Comparison of ENCODE assay signal across 8 mouse cellular contexts in genomic region chr9:72881026-72881768, GRCm38 (mm10). TPM values are rescaled to one million over a fixed set of nuclear protein-coding genes. Genes with fewer than 3 reads are reported as not detected.
DNase-seq lines count a peak whose midpoint lies in the region; ATAC-seq and TF ChIP-seq lines count a peak whose summit lies in the region.
"Had no signal": no experiment of that assay in that cellular context is flagged by ENCODE, and none has a peak within 500 bp of the region (broad histone marks: within the 10 kb centered on the region; RNA-seq: fewer than 3 reads in every experiment).

No protein-coding gene starts in this region.

- WGBS in embryonic facial prominence, embryonic 14.5 days, result 24% methylated on average over 15 of the region's 15 CpGs
- 11% methylated on average over 15 of the region's 15 CpGs for WGBS in hindbrain, embryonic 12.5 days
- WGBS in liver, embryonic 12.5 days (ENCODE audit: insufficient replicate concordance), result 12% methylated on average over 15 of the region's 15 CpGs

- peak overlapping the region; percentile 18; the same call in 1 of the 2 replicates for H3K27ac ChIP-seq in ES-E14 (ENCODE audit: insufficient read depth, low read depth, low read length, poor library complexity, severe bottlenecking)
- 0 out of 2 replicates have a peak overlapping the region, but pooled peaks have one; percentile 35 for H3K27ac ChIP-seq in embryonic facial prominence, embryonic 14.5 days (replicated peaks; ENCODE audit: low read depth, low read length)
- peak overlapping the region; percentile 35 for H3K27ac ChIP-seq in hindbrain, embryonic 12.5 days
- no peak overlapping the region for H3K27ac ChIP-seq in liver, embryonic 12.5 days

- no peak overlapping the region for H3K4me3 ChIP-seq in ES-E14 (ENCODE audit: insufficient read depth in 1 of 2, low read depth in 1 of 2, low read length in 2 of 2, poor library complexity in 1 of 2, severe bottlenecking in 1 of 2)
- no peak overlapping the region for H3K4me3 ChIP-seq in embryonic facial prominence, embryonic 14.5 days (ENCODE audit: low read depth, low read length)
- H3K4me3 ChIP-seq in hindbrain, embryonic 12.5 days, result no peak overlapping the region
- H3K4me3 ChIP-seq in liver, embryonic 12.5 days, result no peak overlapping the region

- in situ Hi-C loops in ES-E14 (cut with MboI; ENCODE audit: low sequenced_read_pairs in 2 of 2, unreplicated experiment in 2 of 2), result loop anchor here (5.0 to 25.0 kb wide), 2 partner anchors 114 to 119 kb away; no protein-coding TSS in a partner anchor

- no peak overlapping the region for H3K4me2 ChIP-seq in embryonic facial prominence, embryonic 14.5 days (ENCODE audit: low read depth, low read length)
- peak overlapping the region; percentile 27 for H3K4me2 ChIP-seq in hindbrain, embryonic 12.5 days (replicated peaks)
- peak overlapping the region; percentile 38 for H3K4me2 ChIP-seq in liver, embryonic 12.5 days

- DNase-seq in ES-E14 (ENCODE audit: low read depth, low spot score), result no peak
- peak; percentile 86 for DNase-seq in Muller cell, postnatal 12 days (ENCODE audit: inconsistent ontology term)
- DNase-seq in embryonic facial prominence, embryonic 14.5 days (ENCODE audit: low spot score), result peak; percentile 69
- peak; percentile 38 for DNase-seq in ovary, postnatal 14 days (ENCODE audit: low spot score)

- ATAC-seq in embryonic facial prominence, embryonic 14.5 days (ENCODE audit: low read depth), result no peak
- no peak for ATAC-seq in hindbrain, embryonic 12.5 days (ENCODE audit: low FRiP score)
- ATAC-seq in liver, embryonic 12.5 days, result 0 out of 2 replicates have a peak, but pooled peaks have one; percentile 35
- no peak for ATAC-seq in activated CD4-positive, CD25-positive, alpha-beta regulatory T cell, adult 4 months

- H3K4me1 ChIP-seq in ES-E14 (ENCODE audit: control insufficient read depth in 2 of 2, insufficient read depth in 2 of 2, low read length in 2 of 2, poor library complexity in 1 of 2), result peaks cover 14 to 15% of the 10 kb centered on the region in 2 experiments
- peaks cover 42% of the 10 kb centered on the region for H3K4me1 ChIP-seq in embryonic facial prominence, embryonic 14.5 days (ENCODE audit: control insufficient read depth, insufficient read depth, low read length)
- H3K4me1 ChIP-seq in hindbrain, embryonic 12.5 days, result peaks cover 45% of the 10 kb centered on the region
- H3K4me1 ChIP-seq in liver, embryonic 12.5 days, result peaks cover 21% of the 10 kb centered on the region

- H3K36me3 ChIP-seq in ES-E14 (ENCODE audit: control insufficient read depth, insufficient read depth, low read length, poor library complexity, severe bottlenecking), result no peaks in the 10 kb centered on the region
- H3K36me3 ChIP-seq in embryonic facial prominence, embryonic 14.5 days (ENCODE audit: control insufficient read depth, insufficient read depth, low read length), result no peaks in the 10 kb centered on the region
- no peaks in the 10 kb centered on the region for H3K36me3 ChIP-seq in hindbrain, embryonic 12.5 days
- no peaks in the 10 kb centered on the region for H3K36me3 ChIP-seq in liver, embryonic 12.5 days

- H3K27me3 ChIP-seq in embryonic facial prominence, embryonic 14.5 days (replicated peaks; ENCODE audit: control insufficient read depth, insufficient read depth, low read length), result no peaks in the 10 kb centered on the region
- no peaks in the 10 kb centered on the region for H3K27me3 ChIP-seq in hindbrain, embryonic 12.5 days
- no peaks in the 10 kb centered on the region for H3K27me3 ChIP-seq in liver, embryonic 12.5 days (replicated peaks)

- no peaks in the 10 kb centered on the region for H3K9me3 ChIP-seq in ES-E14 (ENCODE audit: control insufficient read depth, insufficient read depth, low read depth, low read length)
- no peaks in the 10 kb centered on the region for H3K9me3 ChIP-seq in embryonic facial prominence, embryonic 14.5 days (ENCODE audit: control insufficient read depth, low read length)
- no peaks in the 10 kb centered on the region for H3K9me3 ChIP-seq in hindbrain, embryonic 12.5 days (replicated peaks)
- H3K9me3 ChIP-seq in liver, embryonic 12.5 days (replicated peaks), result no peaks in the 10 kb centered on the region

- peak overlapping the region; percentile 42; the same call in 1 of the 2 replicates for H3K9ac ChIP-seq in ES-E14 (ENCODE audit: insufficient read depth, low read depth, low read length, poor library complexity, severe bottlenecking)
- no peak overlapping the region for H3K9ac ChIP-seq in embryonic facial prominence, embryonic 14.5 days (ENCODE audit: low read depth, low read length)
- no peak overlapping the region for H3K9ac ChIP-seq in hindbrain, embryonic 12.5 days
- no peak overlapping the region for H3K9ac ChIP-seq in liver, embryonic 12.5 days

TF ChIP-seq in ES-E14, 5 proteins besides CTCF, POLR2A, EP300 and RAD21:
- TF ChIP-seq MAFK (IDR thresholded peaks at IDR 0.05; ENCODE audit: insufficient read depth, low read depth, low read length) (no peak), HCFC1 (IDR thresholded peaks at IDR 0.05; ENCODE audit: borderline replicate concordance, insufficient read depth, low read length) (no peak), CHD2 (IDR thresholded peaks at IDR 0.05; ENCODE audit: low read depth, low read length) (no peak), ZC3H11A (IDR thresholded peaks at IDR 0.05; ENCODE audit: borderline replicate concordance, low read depth, low read length) (no peak), ZNF384 (IDR thresholded peaks at IDR 0.05; ENCODE audit: low read depth, low read length) (no peak)

RNA-seq across cellular contexts. Expression of gene Pygo1, which starts 44.2 kb away (rescaled TPM):
- total RNA-seq in ES-E14 (2012; rRNA removed), result 0.42 and 0.58 TPM in 2 replicates
- 7.1 and 7.9 TPM in 2 replicates for polyA plus RNA-seq in embryonic facial prominence, embryonic 14.5 days (2014; fragmentation: Nextera tagmentation; extraction: Ambion mirVana)
- polyA plus RNA-seq in hindbrain, embryonic 12.5 days (2016; fragmentation: Nextera tagmentation; extraction: Ambion mirVana), result 14.2 and 15.0 TPM in 2 replicates
- 0.35 and 0.48 TPM in 2 replicates for polyA plus RNA-seq in liver, embryonic 12.5 days (2016; fragmentation: Nextera tagmentation; extraction: Ambion mirVana)
- not detected for polyA plus RNA-seq in activated CD4-positive, CD25-positive, alpha-beta regulatory T cell, adult 4 months (2017; shearing (Covaris generic))
- total RNA-seq: common myeloid progenitor, adult 5-6 weeks had no signal
